Mouse (Mus musculus) mesoderm, embryonic 11.5 days (tissue): ENCODE data around the gene Klhl40.

Experiments used
- DNase-seq: peaks from one replicate; pipeline ENCODE4 v3.0.0-alpha.2; 2012; ENCODE audit warnings: low read depth, low spot score

Gene Klhl40

GRCm38 (mm10) chr9:121777484-121778065 is at the start of gene Klhl40:
Klhl40 (plus strand) TSS chr9:121777607.
- peak; percentile 12 for DNase-seq

GRCm38 (mm10) chr9:121740490-121740889 is 36.9 kb upstream of the Klhl40 start:
- DNase-seq = no peak

GRCm38 (mm10) chr9:121741168-121741567 is 36.2 kb upstream of the Klhl40 start:
- no peak for DNase-seq

GRCm38 (mm10) chr9:121744051-121744450 is 33.4 kb upstream of the Klhl40 start:
- DNase-seq = no peak

GRCm38 (mm10) chr9:121752774-121753173 is 24.6 kb upstream of the Klhl40 start:
- no peak for DNase-seq

GRCm38 (mm10) chr9:121754624-121755023 is 22.8 kb upstream of the Klhl40 start:
- DNase-seq = no peak

GRCm38 (mm10) chr9:121756785-121757184 is 20.6 kb upstream of the Klhl40 start:
- DNase-seq = no peak

GRCm38 (mm10) chr9:121757432-121757831 is 20.0 kb upstream of the Klhl40 start:
- DNase-seq = no peak

GRCm38 (mm10) chr9:121757835-121758814 is 19.3 kb upstream of the Klhl40 start:
- DNase-seq = peak; percentile 30

GRCm38 (mm10) chr9:121759091-121760081 is 18.0 kb upstream of the Klhl40 start, which contains the start of gene Zfp651:
Zfp651 (plus strand) TSS chr9:121759330.
- peak; percentile 82 for DNase-seq

- DNase-seq = peak; percentile 90
Observed at GRCm38 (mm10) chr9:121760271-121761090, 16.9 kb upstream of the Klhl40 start.

- DNase-seq = no peak
Observed at GRCm38 (mm10) chr9:121761091-121761665, 16.2 kb upstream of the Klhl40 start.

- DNase-seq = no peak
Observed at GRCm38 (mm10) chr9:121761787-121762186, 15.6 kb upstream of the Klhl40 start.

- no peak for DNase-seq
Observed at GRCm38 (mm10) chr9:121762248-121762647, 15.2 kb upstream of the Klhl40 start.

- no peak for DNase-seq
Observed at GRCm38 (mm10) chr9:121762761-121763160, 14.6 kb upstream of the Klhl40 start.

GRCm38 (mm10) chr9:121763716-121764115 is 13.7 kb upstream of the Klhl40 start:
- DNase-seq = no peak

GRCm38 (mm10) chr9:121765166-121765855 is 12.1 kb upstream of the Klhl40 start:
- DNase-seq = no peak

GRCm38 (mm10) chr9:121772412-121772811 is 5.0 kb upstream of the Klhl40 start:
- no peak for DNase-seq

- DNase-seq = no peak
Observed at GRCm38 (mm10) chr9:121775951-121776350, 1.5 kb upstream of the Klhl40 start.

- no peak for DNase-seq
Observed at GRCm38 (mm10) chr9:121776511-121776910, 896 bp upstream of the Klhl40 start.
